Mouse (Mus musculus) kidney, embryonic 16.5 days (tissue): Measurements from ENCODE around the gene Krt23. TPM values are rescaled to one million over a fixed set of nuclear protein-coding genes. Genes with fewer than 3 reads are reported as not detected.

Experiments used
- ATAC-seq: fragments of 200-750 bp; cut with Nextera tagmentation; 2 replicates; pipeline ENCODE4 v1.8.0; 2017; ENCODE audit warnings: moderate TSS enrichment; ENCODE audit not compliant: low FRiP score, low TSS enrichment
- H3K27ac ChIP-seq: fragments of 300-500 bp; sonication (generic); 2 replicates; pipeline ENCODE4 v1.5.1; 2014; ENCODE audit warnings: low read length
- H3K27me3 ChIP-seq: fragments of 300-500 bp; sonication (generic); 2 replicates; pipeline ENCODE4 v1.6.1; 2014; ENCODE audit warnings: low read length, control low read depth, mixed read lengths; ENCODE audit not compliant: insufficient read depth
- H3K36me3 ChIP-seq: fragments of 300-500 bp; sonication (generic); 2 replicates; pipeline ENCODE4 v1.6.1; 2014; ENCODE audit warnings: low read length, control low read depth, mixed read lengths; ENCODE audit not compliant: insufficient read depth
- H3K4me1 ChIP-seq: fragments of 300-500 bp; sonication (generic); 2 replicates; pipeline ENCODE4 v1.6.1; 2014; ENCODE audit warnings: low read length, control low read depth, mixed read lengths; ENCODE audit not compliant: insufficient read depth
- H3K4me2 ChIP-seq: fragments of 300-500 bp; sonication (generic); replicated peaks from 2 replicates; pipeline ENCODE4 v1.6.1; 2014; ENCODE audit warnings: low read depth, low read length
- H3K4me3 ChIP-seq: fragments of 300-500 bp; sonication (generic); 2 replicates; pipeline ENCODE4 v1.5.1; 2014; ENCODE audit warnings: mild to moderate bottlenecking, low read length
- H3K9ac ChIP-seq: fragments of 300-500 bp; sonication (generic); replicated peaks from 2 replicates; pipeline ENCODE4 v1.6.1; 2014; ENCODE audit warnings: low read length
- H3K9me3 ChIP-seq: fragments of 300-500 bp; sonication (generic); 2 replicates; pipeline ENCODE4 v1.6.1; 2016; ENCODE audit warnings: low read length, control low read depth
- WGBS: fragments of 180-500 bp; shearing (Covaris S2); extraction: QIAGEN DNeasy Blood & Tissue Kit; methylation state at CpG from one replicate; pipeline ENCODE4 v1.1.7; 2014; 5-methylcytosine and 5-hydroxymethylcytosine counted together
- polyA plus RNA-seq: library from polyadenylated mRNA; unstranded; fragments of >200 nt; fragmentation: Nextera tagmentation; extraction: Ambion mirVana; gene quantifications from 2 replicates; pipeline ENCODE4 v1.2.1, GENCODE M21; 2015

Gene Krt23
- 22.2 and 22.3 TPM in 2 replicates for polyA plus RNA-seq

- H3K9ac ChIP-seq, result no peak within 1 kb of the TSS
- H3K4me2 ChIP-seq, result peak within 1 kb of the TSS; percentile 20
- H3K27ac ChIP-seq, result peak within 1 kb of the TSS; percentile 52
- peak within 1 kb of the TSS; percentile 20 for H3K4me3 ChIP-seq
- 58% methylated on average over 22 of the region's 22 CpGs for WGBS
- peaks cover 6% of the 10 kb centered on the region; the same call in 1 of the 2 replicates for H3K4me1 ChIP-seq
- H3K27me3 ChIP-seq, result no peaks in the 10 kb centered on the region
- no peaks in the 10 kb centered on the region for H3K9me3 ChIP-seq
- H3K36me3 ChIP-seq, result no peaks in the 10 kb centered on the region
- peak; percentile 65; the same call in 1 of the 2 replicates for ATAC-seq
Measured at GRCm38 (mm10) chr11:99492733-99493573, at the start of gene Krt23. Krt23 (minus strand) TSS chr11:99493137.

- no peaks in the 10 kb centered on the region for H3K9me3 ChIP-seq
- H3K4me3 ChIP-seq, result no peak overlapping the region
- no peaks in the 10 kb centered on the region for H3K4me1 ChIP-seq
- 41% methylated on average over 9 of the region's 9 CpGs for WGBS
- H3K9ac ChIP-seq, result no peak overlapping the region
- H3K27me3 ChIP-seq, result no peaks in the 10 kb centered on the region
- H3K4me2 ChIP-seq, result no peak overlapping the region
- peak; percentile 35; the same call in 1 of the 2 replicates for ATAC-seq
- no peak overlapping the region for H3K27ac ChIP-seq
- H3K36me3 ChIP-seq, result no peaks in the 10 kb centered on the region
Measured at GRCm38 (mm10) chr11:99539721-99540120, 46.8 kb upstream of the Krt23 start.

DNA sequence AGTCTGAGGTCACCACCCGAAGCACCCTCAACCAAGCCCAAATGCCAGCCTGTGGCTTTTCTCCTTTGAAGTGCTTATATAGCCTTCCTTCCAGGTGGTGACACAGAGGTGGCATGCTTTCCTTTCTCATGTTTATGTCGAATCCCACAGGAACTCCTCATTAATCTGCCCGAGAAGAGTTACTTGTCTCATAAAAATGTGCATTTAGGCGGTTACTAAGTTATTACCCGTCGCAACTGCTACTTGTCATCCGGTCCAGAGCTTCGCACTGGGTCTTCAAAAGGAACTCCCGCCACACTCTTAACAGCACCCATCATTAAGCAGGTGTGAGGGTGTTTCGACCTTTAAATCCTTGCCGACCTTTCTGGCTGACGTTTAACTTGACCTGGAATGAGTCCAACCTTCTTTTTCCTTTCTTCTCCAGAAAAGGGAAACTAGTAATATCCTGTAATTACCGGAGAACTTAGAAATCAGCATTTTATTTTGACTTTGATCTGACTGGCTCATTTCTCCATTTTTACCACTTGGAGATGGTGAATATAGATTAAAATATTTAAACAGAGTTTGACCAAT, 28.4 kb upstream of the Krt23 start, which contains the start of gene Krt39:
TSS of gene Krt39 (minus strand) at position 51 of the 573 bp plus-strand sequence.
- H3K27ac ChIP-seq, result no peak within 1 kb of the TSS
- no peak within 1 kb of the TSS for H3K4me2 ChIP-seq
- no peaks in the 10 kb centered on the region for H3K36me3 ChIP-seq
- no peak within 1 kb of the TSS for H3K4me3 ChIP-seq
- H3K9ac ChIP-seq, result no peak within 1 kb of the TSS
- no peaks in the 10 kb centered on the region for H3K4me1 ChIP-seq
- no peaks in the 10 kb centered on the region for H3K9me3 ChIP-seq
- no peak for ATAC-seq
- WGBS, result 12% methylated on average over 13 of the region's 13 CpGs
- no peaks in the 10 kb centered on the region for H3K27me3 ChIP-seq

- no peak overlapping the region for H3K27ac ChIP-seq
- no peaks in the 10 kb centered on the region for H3K27me3 ChIP-seq
- no peak for ATAC-seq
- no peak overlapping the region for H3K4me3 ChIP-seq
- 80% methylated on average over 8 of the region's 8 CpGs for WGBS
- H3K36me3 ChIP-seq, result no peaks in the 10 kb centered on the region
- H3K4me2 ChIP-seq, result no peak overlapping the region
- H3K9ac ChIP-seq, result no peak overlapping the region
- H3K4me1 ChIP-seq, result no peaks in the 10 kb centered on the region
- H3K9me3 ChIP-seq, result no peaks in the 10 kb centered on the region
Measured at GRCm38 (mm10) chr11:99514098-99514497, 21.2 kb upstream of the Krt23 start.

DNA sequence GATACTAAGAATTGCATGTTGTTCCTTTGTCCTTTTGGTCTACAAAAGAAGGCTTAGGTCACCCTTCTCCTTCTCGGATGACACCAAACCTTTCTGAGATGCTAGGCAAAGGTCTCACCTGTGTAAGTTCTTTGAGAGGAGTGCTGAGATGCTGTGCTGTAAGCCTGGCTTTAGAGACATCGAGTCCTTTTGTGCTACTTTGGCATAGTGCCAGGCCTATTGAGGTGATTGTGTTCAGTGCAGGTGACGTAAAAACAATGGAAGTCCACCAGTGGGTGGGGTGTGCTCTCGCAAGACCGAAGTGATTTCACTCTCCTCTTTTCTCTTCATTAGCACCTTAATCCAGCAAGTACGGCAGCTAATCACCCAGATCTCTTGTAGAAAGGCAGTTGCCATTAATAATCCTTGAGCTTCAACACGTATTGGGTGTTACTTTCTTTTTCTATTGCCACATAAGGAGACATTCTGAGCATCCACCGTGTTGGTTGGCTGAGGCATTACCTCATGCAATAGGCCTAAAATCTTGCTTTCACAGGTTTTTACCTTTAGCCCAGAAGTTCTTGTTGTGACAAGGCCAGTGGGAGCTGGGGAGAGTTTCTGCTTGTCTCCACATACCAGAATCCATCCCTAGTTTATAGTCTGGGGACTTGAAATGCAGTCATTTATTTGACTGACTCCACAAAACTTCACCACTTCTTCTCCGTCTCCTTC, 7.3 kb upstream of the Krt23 start:
- H3K4me3 ChIP-seq, result no peak overlapping the region
- no peaks in the 10 kb centered on the region for H3K4me1 ChIP-seq
- no peak overlapping the region for H3K9ac ChIP-seq
- WGBS, result 89% methylated on average over 9 of the region's 9 CpGs
- H3K27me3 ChIP-seq, result no peaks in the 10 kb centered on the region
- no peak overlapping the region for H3K27ac ChIP-seq
- ATAC-seq, result no peak
- H3K36me3 ChIP-seq, result no peaks in the 10 kb centered on the region
- no peaks in the 10 kb centered on the region for H3K9me3 ChIP-seq
- H3K4me2 ChIP-seq, result no peak overlapping the region

DNA sequence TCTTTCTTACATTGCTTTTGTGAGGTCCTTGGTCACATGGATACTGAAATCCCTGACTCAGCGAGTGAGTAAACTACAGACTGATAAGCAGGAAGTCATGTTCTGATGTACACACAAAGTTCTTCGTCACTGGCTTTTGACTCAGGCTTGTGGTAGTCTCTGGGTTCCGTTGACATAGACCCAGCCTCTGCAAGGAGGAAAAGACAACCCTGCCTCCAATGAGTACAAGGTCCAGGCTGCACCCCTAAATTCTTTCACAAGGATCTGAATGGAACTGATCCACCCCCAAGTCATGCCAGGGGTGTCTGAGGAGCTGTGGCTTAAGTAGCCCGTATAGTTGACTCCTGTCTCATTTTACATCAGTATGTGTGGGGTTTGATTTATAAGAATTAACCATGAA, 3.5 kb upstream of the Krt23 start:
- H3K4me2 ChIP-seq, result no peak overlapping the region
- no peak overlapping the region for H3K27ac ChIP-seq
- peaks cover 6% of the 10 kb centered on the region; the same call in 1 of the 2 replicates for H3K4me1 ChIP-seq
- no peaks in the 10 kb centered on the region for H3K9me3 ChIP-seq
- no peaks in the 10 kb centered on the region for H3K36me3 ChIP-seq
- no peak for ATAC-seq
- no peak overlapping the region for H3K4me3 ChIP-seq
- 80% methylated on average over 4 of the region's 4 CpGs for WGBS
- H3K27me3 ChIP-seq, result no peaks in the 10 kb centered on the region
- H3K9ac ChIP-seq, result no peak overlapping the region

DNA sequence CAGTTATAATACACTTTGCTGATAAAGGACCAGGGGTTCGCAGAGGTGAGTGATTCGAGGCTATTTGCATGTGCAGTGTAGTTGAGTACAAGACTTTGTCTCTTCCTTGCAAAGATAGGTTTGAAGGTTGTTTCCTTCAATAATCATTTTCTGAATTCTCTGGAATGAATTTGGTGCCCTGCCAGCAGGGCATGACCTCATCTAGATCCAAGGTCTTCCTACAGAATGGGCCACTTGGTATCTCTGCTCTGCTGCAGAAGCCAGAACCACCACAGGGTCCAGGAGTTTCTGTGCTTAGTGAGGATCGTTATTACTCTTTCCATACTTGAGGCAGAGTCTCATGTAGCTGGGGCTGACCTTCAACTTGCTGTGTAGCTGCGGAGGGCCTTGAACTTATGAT, 1.8 kb upstream of the Krt23 start:
- H3K9me3 ChIP-seq, result no peaks in the 10 kb centered on the region
- WGBS, result 88% methylated on average over 4 of the region's 4 CpGs
- ATAC-seq, result no peak
- no peak overlapping the region for H3K4me3 ChIP-seq
- H3K27ac ChIP-seq, result no peak overlapping the region
- H3K4me2 ChIP-seq, result no peak overlapping the region
- H3K9ac ChIP-seq, result no peak overlapping the region
- no peaks in the 10 kb centered on the region for H3K27me3 ChIP-seq
- H3K36me3 ChIP-seq, result no peaks in the 10 kb centered on the region
- H3K4me1 ChIP-seq, result peaks cover 6% of the 10 kb centered on the region; the same call in 1 of the 2 replicates

GRCm38 (mm10) chr11:99493574-99493850, 575 bp upstream of the Krt23 start:
- no peak overlapping the region for H3K27ac ChIP-seq
- no peak overlapping the region for H3K4me2 ChIP-seq

GRCm38 (mm10) chr11:99491040-99491439, 1.9 kb downstream of the Krt23 start:
- WGBS, result 78% methylated on average over 8 of the region's 8 CpGs
- ATAC-seq, result no peak
- Histone ChIP-seq H3K4me3 (peak overlapping the region; percentile 11), H3K27ac (no peak overlapping the region), H3K36me3 (no peaks in the 10 kb centered on the region), H3K9ac (no peak overlapping the region), H3K4me2 (0 out of 2 replicates have a peak overlapping the region, but pooled peaks have one; percentile 1), H3K27me3 (no peaks in the 10 kb centered on the region), H3K9me3 (no peaks in the 10 kb centered on the region), H3K4me1 (peaks cover 6% of the 10 kb centered on the region; the same call in 1 of the 2 replicates)

More at GRCm38 (mm10) chr11:99493574-99493850, 575 bp upstream of the Krt23 start:
- Histone ChIP-seq H3K4me1 (peaks cover 6% of the 10 kb centered on the region; the same call in 1 of the 2 replicates), H3K9ac (no peak overlapping the region), H3K27me3 (no peaks in the 10 kb centered on the region), H3K36me3 (no peaks in the 10 kb centered on the region), H3K9me3 (no peaks in the 10 kb centered on the region), H3K4me3 (no peak overlapping the region)
- ATAC-seq, result 0 out of 2 replicates have a peak, but pooled peaks have one; percentile 23
- 17% methylated on average over 5 of the region's 5 CpGs for WGBS
